Mouse (Mus musculus) bone marrow macrophage, adult 2 months (primary cell): ENCODE results near the gene Mvb12a. TPM values are rescaled to one million over a fixed set of nuclear protein-coding genes. Genes with fewer than 3 reads are reported as not detected.
"Not testable (repeated sequence)": the region's sequence is repeated elsewhere in the genome, so short reads cannot be mapped to it uniquely, and the experiment has no call there.

Experiments used
- H3K27ac ChIP-seq: 2 replicates; pipeline ENCODE4 v1.5.1; 2012; ENCODE audit warnings: low read depth, low read length; ENCODE audit not compliant: insufficient read depth
- H3K4me1 ChIP-seq: 2 replicates; pipeline ENCODE4 v1.6.1; 2012; ENCODE audit warnings: low read length; ENCODE audit not compliant: control insufficient read depth, insufficient read depth
- H3K4me3 ChIP-seq: 2 replicates; pipeline ENCODE4 v1.5.1; 2012; ENCODE audit warnings: mild to moderate bottlenecking, low read length, moderate library complexity; ENCODE audit not compliant: insufficient read depth
- CTCF ChIP-seq: IDR thresholded peaks from 2 replicates; pipeline ENCODE4 v1.5.1; 2012; ENCODE audit warnings: low read depth, mild to moderate bottlenecking, low read length, moderate library complexity
- POLR2A ChIP-seq: IDR thresholded peaks from 2 replicates; pipeline ENCODE4 v1.6.1; 2012; ENCODE audit warnings: mild to moderate bottlenecking, low read depth, low read length, borderline replicate concordance
- polyA plus RNA-seq: library from polyadenylated mRNA; stranded (reverse); fragments of >200 nt; gene quantifications from 2 replicates; pipeline ENCODE4 v1.2.4, GENCODE M21; 2012; ENCODE audit not compliant: missing spikeins, insufficient read depth, insufficient read length

Gene Mvb12a
- polyA plus RNA-seq, 1 experiment, result 64.5 TPM

DNA sequence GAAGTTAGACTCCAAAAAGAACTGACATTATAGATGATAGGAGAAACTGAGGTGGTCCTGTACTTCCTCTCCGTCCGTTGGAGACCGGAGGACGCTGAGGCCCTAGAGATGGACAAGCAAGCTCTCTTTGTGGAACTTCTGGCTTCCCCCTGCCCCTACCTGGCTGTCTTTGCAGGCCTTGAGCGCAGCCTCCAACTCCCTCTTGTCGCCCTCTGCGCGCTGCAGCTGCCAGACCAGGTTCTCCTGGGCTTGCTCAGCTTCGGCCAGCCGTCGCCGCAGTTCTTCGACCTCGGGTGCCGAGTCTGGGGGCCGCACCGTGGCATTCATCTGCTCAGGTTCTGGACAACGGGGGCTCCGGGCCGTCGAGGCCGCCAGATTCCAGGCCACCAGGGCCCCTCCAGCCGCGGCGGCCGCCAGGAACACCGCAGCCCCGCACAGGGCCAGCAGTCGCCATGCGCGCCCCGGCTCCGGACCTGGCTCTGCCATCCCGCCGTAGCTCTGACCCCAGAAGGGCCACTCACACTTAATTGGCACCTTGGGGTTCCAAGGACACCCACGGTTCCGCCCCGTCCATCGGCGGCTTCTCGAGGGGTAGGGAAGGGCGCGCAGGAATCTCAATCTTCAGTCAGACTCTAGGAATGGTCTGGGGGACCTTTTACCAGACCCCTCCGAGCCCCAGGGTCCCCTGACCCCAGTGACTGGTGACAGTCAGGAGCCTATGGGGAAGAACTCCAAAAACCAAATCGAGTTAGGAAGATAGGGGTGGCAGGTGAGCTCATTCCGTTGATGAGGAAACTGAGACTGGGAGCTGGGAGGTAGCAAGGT, 17.3 kb upstream of the Mvb12a start, which contains the start of gene Ccdc194:
Gene Ccdc194 (minus strand): TSS at position 486 of the 825 bp plus-strand sequence.
- peak within 1 kb of the TSS; percentile 59 for H3K27ac ChIP-seq
- TF ChIP-seq POLR2A, result no peak
- TF ChIP-seq CTCF, result no peak
- H3K4me1 ChIP-seq, result peaks cover 50% of the 10 kb centered on the region
- H3K4me3 ChIP-seq, result no peak within 1 kb of the TSS

DNA sequence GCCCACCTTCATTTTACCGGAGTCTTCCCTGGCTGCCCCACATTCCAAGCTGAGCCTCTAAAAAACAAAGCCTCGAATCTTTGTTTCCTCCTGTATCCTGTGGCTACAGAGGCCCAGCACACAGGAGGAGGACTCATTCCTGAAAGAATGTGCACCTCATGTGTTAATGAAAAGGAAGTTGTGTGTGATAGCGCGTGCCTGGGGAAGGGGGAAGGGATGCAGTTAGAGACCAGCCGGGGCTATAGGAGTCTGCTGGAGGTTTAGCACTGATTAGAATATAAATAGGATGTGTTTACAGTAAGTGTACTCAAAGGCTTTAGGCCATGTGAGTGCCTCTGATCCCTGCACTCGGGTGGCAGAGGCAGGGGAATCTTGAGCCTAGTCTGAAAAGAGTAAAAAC, 16.4 kb upstream of the Mvb12a start:
- TF ChIP-seq POLR2A (no peak), CTCF (no peak)
- Histone ChIP-seq H3K27ac (peak overlapping the region; percentile 59), H3K4me3 (no peak overlapping the region), H3K4me1 (peaks cover 53% of the 10 kb centered on the region)

DNA sequence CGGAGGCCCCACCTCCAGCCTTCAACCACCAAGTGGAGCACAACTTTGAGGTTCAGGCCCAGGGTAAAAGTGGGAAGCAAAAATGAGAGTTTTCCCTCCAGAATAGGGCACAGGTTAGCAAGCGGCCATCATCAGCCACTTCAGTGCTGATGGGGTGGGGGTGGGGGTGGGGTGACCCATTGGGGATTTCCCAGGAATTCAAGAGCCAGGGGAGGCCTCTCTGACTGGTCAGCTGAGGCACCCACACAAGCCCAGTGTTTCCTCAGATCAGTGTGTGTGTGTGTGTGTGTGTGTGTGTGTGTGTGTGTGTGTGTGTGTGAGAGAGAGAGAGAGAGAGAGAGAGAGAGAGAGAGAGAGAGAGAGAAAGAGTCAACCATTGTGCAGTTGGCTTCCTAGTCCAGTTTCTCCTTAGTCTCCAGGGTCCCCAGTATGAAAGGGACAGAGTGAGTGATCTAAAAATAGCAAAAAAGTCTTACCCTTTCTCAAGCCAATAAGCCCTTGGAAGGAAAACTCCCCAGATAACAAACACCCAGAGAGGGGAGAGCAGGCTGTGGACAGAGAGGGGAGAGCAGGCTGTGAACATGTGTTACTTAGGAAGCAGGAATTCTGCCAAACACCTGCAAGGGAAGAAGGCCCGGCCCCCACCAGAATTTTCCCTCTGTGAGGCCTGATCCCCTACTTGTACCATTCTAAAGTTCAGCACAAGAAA, 15.4 kb upstream of the Mvb12a start:
- Histone ChIP-seq H3K4me3 (no peak overlapping the region), H3K27ac (peak overlapping the region; percentile 98), H3K4me1 (peaks cover 51% of the 10 kb centered on the region)
- TF ChIP-seq CTCF (no peak), POLR2A (no peak)

DNA sequence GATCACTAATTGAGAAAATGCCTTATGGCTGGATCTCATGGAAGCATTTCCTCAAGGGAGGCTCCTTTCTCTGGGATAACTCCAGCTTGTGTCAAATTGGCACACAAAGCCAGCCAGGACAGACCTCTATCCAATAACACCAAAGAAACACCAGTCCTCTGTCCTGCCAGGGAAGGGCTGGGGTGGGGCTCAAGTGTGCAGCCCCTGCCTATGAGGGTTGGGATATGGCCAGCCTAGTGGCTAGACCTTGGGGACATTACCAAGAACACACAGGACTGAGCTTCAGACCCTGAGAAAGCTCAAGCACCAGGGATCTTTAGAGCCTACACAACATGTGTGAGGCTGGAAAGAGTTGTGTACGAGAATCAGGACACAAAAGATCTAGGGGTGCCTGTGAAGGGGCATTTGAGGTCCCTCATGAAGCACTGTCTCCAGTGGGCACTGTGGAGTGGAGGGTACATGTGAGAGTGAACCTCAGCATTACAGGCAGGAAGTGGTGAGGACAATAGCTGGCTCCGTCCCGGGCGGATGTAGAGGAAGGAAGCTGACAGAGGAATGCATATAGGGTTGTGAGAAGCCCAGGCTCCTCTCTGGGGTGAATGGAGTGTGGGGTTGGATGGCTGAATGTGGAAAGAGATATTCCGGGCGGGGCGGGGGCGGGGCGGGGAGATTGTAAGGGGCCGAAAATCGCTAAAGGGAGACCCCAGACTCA, 14.2 kb upstream of the Mvb12a start:
- Histone ChIP-seq H3K4me1 (peaks cover 51% of the 10 kb centered on the region), H3K4me3 (no peak overlapping the region), H3K27ac (peak overlapping the region; percentile 98)
- TF ChIP-seq POLR2A (no peak), CTCF (no peak)

DNA sequence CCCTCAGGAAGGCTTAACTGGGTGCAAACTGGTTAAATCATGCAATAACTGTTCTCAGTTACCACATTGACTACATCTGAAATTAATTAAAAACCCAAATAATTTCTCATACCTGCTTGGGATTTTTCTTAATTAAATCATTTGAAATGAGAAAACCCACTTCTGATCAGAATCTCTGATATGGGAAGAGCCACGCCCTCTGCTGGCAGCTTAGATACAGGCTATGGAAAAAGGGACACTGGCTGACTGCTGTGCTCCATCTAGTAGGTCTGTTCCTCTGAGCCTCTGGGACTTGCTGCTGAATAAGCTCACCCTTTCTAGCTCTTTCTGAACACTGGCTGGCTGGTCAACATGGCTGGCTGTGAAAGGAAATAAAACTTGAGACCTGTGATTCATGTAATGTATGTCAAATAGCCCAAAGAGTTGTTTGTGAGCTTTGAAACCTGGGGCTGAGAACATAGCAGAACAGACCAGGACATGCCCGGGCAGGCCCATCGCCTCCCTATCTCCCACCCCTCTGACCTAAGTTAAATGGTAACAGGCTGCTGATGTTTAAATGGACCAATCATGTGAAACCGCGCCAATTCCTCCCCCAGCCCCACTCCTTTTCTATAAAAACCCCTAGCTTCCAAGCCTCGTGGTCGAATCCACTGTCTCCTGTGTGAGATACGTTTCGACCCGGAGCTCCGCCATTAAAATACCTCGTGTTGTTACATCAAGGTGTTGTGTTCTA, 11.8 kb upstream of the Mvb12a start:
- Histone ChIP-seq H3K4me1 (peaks cover 63% of the 10 kb centered on the region), H3K27ac (peak overlapping the region; percentile 80)
- TF ChIP-seq CTCF, result peak; percentile 30; the same call in 1 of the 2 replicates
- not testable (repeated sequence) for H3K4me3 ChIP-seq

DNA sequence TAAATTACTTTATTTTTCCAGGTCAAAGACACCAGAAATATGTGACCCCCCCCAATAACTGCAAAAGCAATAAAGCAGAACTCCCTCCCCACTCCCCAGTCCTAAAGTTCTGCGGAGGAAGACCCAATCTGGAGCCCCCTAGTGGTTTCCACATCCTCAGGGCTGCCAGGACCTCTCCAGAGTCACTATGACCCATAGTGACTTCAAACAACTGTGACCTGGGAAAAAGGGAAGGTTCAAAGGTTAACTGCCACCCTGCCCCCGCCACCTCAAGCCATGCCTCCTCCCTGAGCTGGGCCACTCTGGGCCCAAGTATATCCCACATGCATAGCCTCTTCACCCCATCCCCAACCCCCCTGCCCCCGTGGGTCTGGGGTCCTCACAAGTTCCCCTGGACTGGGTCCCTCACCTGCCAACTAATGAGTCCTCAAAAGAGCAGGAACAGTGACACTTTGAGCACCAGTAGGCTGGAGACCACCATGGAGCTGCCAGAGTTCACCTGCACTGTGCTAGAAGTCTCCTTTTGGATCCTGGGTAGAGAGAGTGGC, 8.4 kb upstream of the Mvb12a start:
- Histone ChIP-seq H3K4me3 (no peak overlapping the region), H3K4me1 (peaks cover 43% of the 10 kb centered on the region), H3K27ac (no peak overlapping the region)
- TF ChIP-seq POLR2A, result no peak
- no peak for TF ChIP-seq CTCF

DNA sequence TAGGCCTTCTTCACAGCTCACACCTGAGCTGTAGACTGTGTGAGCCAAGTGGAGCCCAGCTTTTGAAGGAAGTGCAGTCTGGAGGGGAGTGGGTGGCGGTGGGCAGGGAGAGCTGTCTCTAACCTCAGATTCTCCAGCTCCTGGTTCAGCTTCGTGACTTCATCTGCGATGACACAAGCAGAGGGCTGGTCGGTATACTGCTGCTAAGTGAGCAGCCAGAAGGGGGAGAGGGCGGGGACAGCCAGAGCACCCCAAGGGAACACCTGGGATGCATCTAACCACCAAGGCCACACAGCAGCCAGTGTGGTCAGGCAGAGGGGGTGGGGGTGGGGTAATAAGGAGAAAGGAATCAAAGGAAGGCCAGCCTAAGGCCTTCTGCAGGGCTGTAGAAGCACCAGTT, 7.1 kb upstream of the Mvb12a start:
- peaks cover 33% of the 10 kb centered on the region for H3K4me1 ChIP-seq
- peak overlapping the region; percentile 98 for H3K4me3 ChIP-seq
- TF ChIP-seq POLR2A, result no peak
- TF ChIP-seq CTCF, result no peak
- no peak overlapping the region for H3K27ac ChIP-seq

DNA sequence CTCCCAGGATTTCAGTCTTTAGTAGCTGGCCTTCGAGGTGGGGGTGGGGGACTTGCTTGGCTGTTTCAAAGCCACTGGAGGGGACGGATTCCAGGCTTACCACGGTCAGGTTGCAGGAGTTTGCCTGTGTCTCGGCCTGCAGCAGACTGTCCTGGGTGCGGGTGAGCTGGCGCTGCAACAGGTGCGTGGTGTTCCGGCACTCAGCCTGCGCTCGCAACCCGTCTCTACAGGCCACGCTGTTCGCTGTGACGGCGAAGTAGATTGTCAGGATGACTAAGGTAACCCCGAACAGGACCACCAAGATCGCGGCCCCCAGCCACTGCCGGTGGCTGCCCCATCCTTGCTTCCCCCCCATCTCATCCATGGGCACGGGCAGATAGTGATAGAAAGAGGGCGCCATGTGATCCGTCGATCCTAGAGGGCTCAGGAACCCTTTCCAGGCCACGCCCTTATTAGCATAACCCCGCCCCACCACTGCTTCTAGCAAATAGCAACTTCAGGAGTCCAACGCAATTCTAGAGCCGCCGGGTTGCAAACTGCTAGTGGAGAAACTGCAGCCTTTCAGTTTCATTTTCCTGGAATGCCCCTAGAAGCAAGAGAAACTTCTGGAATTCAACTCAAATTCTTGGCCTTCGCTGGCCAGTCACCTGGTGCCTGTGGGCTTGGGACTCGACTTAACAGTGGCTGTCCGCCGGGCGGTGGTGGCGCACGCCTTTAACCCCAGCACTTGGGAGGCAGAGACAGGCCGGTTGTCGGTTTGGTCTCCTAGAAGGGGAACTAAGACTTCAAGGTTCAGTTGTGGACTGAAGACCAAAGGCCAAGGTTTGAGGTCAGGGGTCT, 5.5 kb upstream of the Mvb12a start, which contains the start of gene Bst2:
Gene Bst2 (minus strand): TSS at position 429 of the 840 bp plus-strand sequence.
- Histone ChIP-seq H3K4me3 (peak within 1 kb of the TSS; percentile 98), H3K4me1 (peaks cover 38% of the 10 kb centered on the region), H3K27ac (peak within 1 kb of the TSS; percentile 89)
- TF ChIP-seq CTCF (no peak), POLR2A (no peak)
